Mouse (Mus musculus) cerebellum, adult 2 months (tissue): ENCODE data around the gene Mrpl14.

Experiments used
- CTCF ChIP-seq: fragments of 200-500 bp; IDR thresholded peaks from 2 replicates; pipeline ENCODE4 v1.5.1; 2011; ENCODE audit warnings: low read depth, mild to moderate bottlenecking, control low read depth, low read length, moderate library complexity, borderline replicate concordance; ENCODE audit not compliant: insufficient read depth
- POLR2A ChIP-seq: fragments of 200-500 bp; IDR thresholded peaks from 2 replicates; pipeline ENCODE4 v1.6.1; 2011; ENCODE audit warnings: low read length, control low read depth, borderline replicate concordance; ENCODE audit not compliant: insufficient read depth

DNA sequence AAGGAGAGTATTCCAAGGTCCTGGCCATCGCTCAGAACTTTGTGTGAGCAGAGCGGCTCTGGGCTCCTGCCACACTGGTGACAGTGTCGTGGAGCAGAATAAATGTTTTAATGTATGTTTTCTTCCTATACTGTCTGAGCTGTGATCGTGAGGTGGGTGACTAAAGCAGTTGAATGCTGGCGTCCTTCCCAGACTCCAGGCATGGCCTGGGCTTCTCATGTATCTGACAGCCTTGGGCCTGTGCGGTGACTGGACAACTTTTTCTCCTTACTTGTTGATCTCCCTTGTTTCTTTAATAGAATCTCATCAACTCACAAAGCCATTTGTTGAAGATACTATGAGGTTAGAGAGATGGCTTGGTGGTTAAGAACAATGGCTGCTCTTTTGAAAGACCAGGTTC lies 12.2 kb downstream of the Mrpl14 start:
- TF ChIP-seq CTCF (no peak), POLR2A (no peak)
